ENCODE assay signal across 8 mouse cellular contexts in the genomic region with DNA sequence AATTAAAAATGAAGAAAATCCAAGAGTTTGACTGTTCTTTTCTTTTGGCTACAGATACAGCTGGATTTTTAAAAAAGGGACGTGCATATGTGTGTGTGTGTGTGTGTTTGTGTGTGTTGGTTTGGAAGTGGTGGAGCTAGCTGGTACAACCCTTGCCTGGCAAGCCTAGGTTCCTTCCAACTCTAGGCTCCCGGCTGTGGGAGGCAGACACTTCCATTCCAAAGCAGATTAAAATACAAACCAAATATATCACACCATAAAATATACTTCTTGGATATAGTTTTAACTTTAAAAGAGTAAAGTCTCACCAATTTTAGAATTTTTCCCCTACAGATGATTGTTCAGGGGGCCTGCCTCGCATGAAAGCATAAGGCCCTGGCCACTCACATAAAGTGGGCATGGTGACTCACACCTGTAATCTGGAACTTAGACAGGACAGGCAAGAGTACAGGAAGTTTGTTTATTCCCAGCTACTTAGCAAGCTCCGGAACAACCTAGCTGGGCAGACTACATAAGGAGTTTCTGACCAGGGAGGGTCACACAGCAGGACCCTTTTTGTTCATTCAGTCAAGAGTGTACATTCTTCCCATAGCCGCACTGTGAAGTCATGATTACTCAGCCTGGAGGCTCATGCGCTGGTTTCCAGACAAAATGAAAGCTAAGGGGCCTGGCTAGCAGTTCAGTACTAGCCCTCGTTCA. TPM values are rescaled to one million over a fixed set of nuclear protein-coding genes. Genes with fewer than 3 reads are reported as not detected.
A peak's percentile ranks its signal among the peaks of the same experiment; 100 is the strongest.
DNase-seq lines count a peak whose midpoint lies in the region; ATAC-seq and TF ChIP-seq lines count a peak whose summit lies in the region.

No protein-coding gene starts in this region.

- ATAC-seq in heart, embryonic 14.5 days (ENCODE audit: insufficient number of reproducible peaks, insufficient read depth, low FRiP score, low read depth) = peak; percentile 81
- peak; percentile 59 for ATAC-seq in lung, embryonic 15.5 days (ENCODE audit: borderline replicate concordance, extremely low read depth, low FRiP score, low TSS enrichment)
- ATAC-seq in forebrain, embryonic 12.5 days (ENCODE audit: low FRiP score) = no peak

- no peaks in the 10 kb centered on the region for H3K9me3 ChIP-seq in heart, embryonic 14.5 days (ENCODE audit: control insufficient read depth, low read length)
- no peaks in the 10 kb centered on the region for H3K9me3 ChIP-seq in lung, embryonic 15.5 days
- no peaks in the 10 kb centered on the region for H3K9me3 ChIP-seq in forebrain, embryonic 12.5 days

- H3K27me3 ChIP-seq in heart, embryonic 14.5 days (ENCODE audit: control insufficient read depth, insufficient read depth, low read length) = no peaks in the 10 kb centered on the region
- H3K27me3 ChIP-seq in heart, adult 2 months (ENCODE audit: control insufficient read depth, insufficient read depth, low read length) = no peaks in the 10 kb centered on the region
- H3K27me3 ChIP-seq in C2C12 (ENCODE audit: control insufficient read depth, insufficient read depth, insufficient read length) = no peaks in the 10 kb centered on the region
- no peaks in the 10 kb centered on the region for H3K27me3 ChIP-seq in lung, embryonic 15.5 days
- H3K27me3 ChIP-seq in forebrain, embryonic 12.5 days = no peaks in the 10 kb centered on the region

- WGBS in heart, embryonic 14.5 days = 23% methylated on average over 7 of the region's 7 CpGs
- 39% methylated on average over 7 of the region's 7 CpGs for WGBS in heart, adult 2 months
- WGBS in lung, embryonic 15.5 days = 43% methylated on average over 7 of the region's 7 CpGs
- WGBS in forebrain, embryonic 12.5 days = 49% methylated on average over 7 of the region's 7 CpGs

- H3ac ChIP-seq in C2C12 (ENCODE audit: control insufficient read depth, insufficient read length, low read depth) = no peak overlapping the region

- no peaks in the 10 kb centered on the region for H3K79me2 ChIP-seq in heart, adult 2 months (replicated peaks; ENCODE audit: control insufficient read depth, insufficient read depth, low read length)
- peaks cover 31% of the 10 kb centered on the region for H3K79me2 ChIP-seq in C2C12 (ENCODE audit: control insufficient read depth, insufficient read depth)

- no peak for TF ChIP-seq POLR2A in heart, adult 2 months (IDR thresholded peaks at IDR 0.05; ENCODE audit: insufficient read depth, low read depth, low read length)

- H3K36me3 ChIP-seq in heart, embryonic 14.5 days (ENCODE audit: control insufficient read depth, insufficient read depth, low read length) = peaks cover 6% of the 10 kb centered on the region
- no peaks in the 10 kb centered on the region; the same call in 1 of the 2 replicates for H3K36me3 ChIP-seq in heart, adult 2 months (ENCODE audit: control insufficient read depth, insufficient read depth, low read length)
- peaks cover 23% of the 10 kb centered on the region for H3K36me3 ChIP-seq in C2C12 (ENCODE audit: control insufficient read depth, insufficient read depth)
- peaks cover 4% of the 10 kb centered on the region; the same call in 1 of the 2 replicates for H3K36me3 ChIP-seq in lung, embryonic 15.5 days
- H3K36me3 ChIP-seq in forebrain, embryonic 12.5 days (replicated peaks) = peaks cover 12% of the 10 kb centered on the region

- no peak for TF ChIP-seq CTCF in heart, adult 2 months (IDR thresholded peaks at IDR 0.05)
- TF ChIP-seq CTCF in C2C12 (IDR thresholded peaks at IDR 0.05; ENCODE audit: control insufficient read depth, insufficient read depth, insufficient read length) = no peak

- H3K4me2 ChIP-seq in heart, embryonic 14.5 days (ENCODE audit: low read length) = peak overlapping the region; percentile 31
- H3K4me2 ChIP-seq in lung, embryonic 15.5 days = no peak overlapping the region; the same call in 1 of the 2 replicates
- H3K4me2 ChIP-seq in forebrain, embryonic 12.5 days = no peak overlapping the region

- TF ChIP-seq EP300 in heart, adult 2 months (IDR thresholded peaks at IDR 0.05; ENCODE audit: insufficient read depth, low read depth, low read length) = no peak

- DNase-seq in heart, adult 2 months = no peak
- peak; percentile 49 for DNase-seq in embryo, embryonic 11 days
- no peak for DNase-seq in left cerebral cortex, postnatal 4 days
- no peak for DNase-seq in adrenal gland, adult 2 months

- H3K4me1 ChIP-seq in heart, embryonic 14.5 days (ENCODE audit: control insufficient read depth in 2 of 2, insufficient read depth in 2 of 2, low read length in 2 of 2) = peaks cover 4 to 24% of the 10 kb centered on the region in 2 experiments; a peak in 3 of 4 replicates
- H3K4me1 ChIP-seq in heart, adult 2 months (ENCODE audit: control insufficient read depth, insufficient read depth, low read length) = no peaks in the 10 kb centered on the region; the same call in none of the 2 replicates
- peaks cover 7% of the 10 kb centered on the region; the same call in 1 of the 2 replicates for H3K4me1 ChIP-seq in lung, embryonic 15.5 days
- peaks cover 9% of the 10 kb centered on the region for H3K4me1 ChIP-seq in forebrain, embryonic 12.5 days

- H3K27ac ChIP-seq in heart, embryonic 14.5 days (replicated peaks in 1 of 2; ENCODE audit: control insufficient read depth in 1 of 2, insufficient read depth in 1 of 2, low read depth in 2 of 2, low read length in 2 of 2) = peak overlapping the region; percentile 91 to 93
- no peak overlapping the region for H3K27ac ChIP-seq in heart, adult 2 months
- peak overlapping the region; percentile 72 for H3K27ac ChIP-seq in lung, embryonic 15.5 days
- no peak overlapping the region for H3K27ac ChIP-seq in forebrain, embryonic 12.5 days

- intact Hi-C loops in heart, adult 2 months (cut with DNase I) = no loop called here
- intact Hi-C loops in left cerebral cortex, postnatal 4 days (cut with DNase I) = no loop called here

- H3K9ac ChIP-seq in heart, embryonic 14.5 days (ENCODE audit: low read length) = peak overlapping the region; percentile 18
- H3K9ac ChIP-seq in heart, adult 2 months (ENCODE audit: low read depth, low read length) = no peak overlapping the region
- no peak overlapping the region for H3K9ac ChIP-seq in lung, embryonic 15.5 days
- no peak overlapping the region for H3K9ac ChIP-seq in forebrain, embryonic 12.5 days

- peaks cover 5% of the 10 kb centered on the region for H3K79me3 ChIP-seq in C2C12 (ENCODE audit: low read depth)

- no peak overlapping the region for H3K4me3 ChIP-seq in heart, embryonic 14.5 days (ENCODE audit: control insufficient read depth in 1 of 2, insufficient read depth in 1 of 2, low read depth in 1 of 2, low read length in 2 of 2)
- H3K4me3 ChIP-seq in heart, adult 2 months = no peak overlapping the region
- H3K4me3 ChIP-seq in C2C12 (ENCODE audit: insufficient read depth, poor library complexity, severe bottlenecking) = no peak overlapping the region
- H3K4me3 ChIP-seq in lung, embryonic 15.5 days = no peak overlapping the region
- no peak overlapping the region for H3K4me3 ChIP-seq in forebrain, embryonic 12.5 days (replicated peaks)

TF ChIP-seq in C2C12, 6 proteins besides CTCF, POLR2A, EP300 and RAD21:
- peak; percentile 67 for TF ChIP-seq FOSL1 (IDR thresholded peaks at IDR 0.05; ENCODE audit: insufficient read depth, low read length, poor library complexity, severe bottlenecking)
- TF ChIP-seq MYOD1 (IDR thresholded peaks at IDR 0.05; ENCODE audit: control insufficient read depth, insufficient read length, low read depth) = peak; percentile 6
- peak; percentile 59 for TF ChIP-seq MAX (IDR thresholded peaks at IDR 0.05)
- TF ChIP-seq USF1 (IDR thresholded peaks at IDR 0.05; ENCODE audit: low read depth) = no peak
- no peak for TF ChIP-seq MYOG (IDR thresholded peaks at IDR 0.05; ENCODE audit: control insufficient read depth, extremely low read depth, insufficient read length)
- no peak for TF ChIP-seq CEBPB (IDR thresholded peaks at IDR 0.05; ENCODE audit: low read depth)

RNA-seq across cellular contexts. Expression of a gene that starts 37.4 kb away (rescaled TPM):
- 98.5 and 101 TPM in 2 replicates for polyA plus RNA-seq in heart, embryonic 14.5 days (2014; fragmentation: Nextera tagmentation; extraction: Ambion mirVana)
- 10 to 100 TPM; 58.2 to 66.9 TPM for total RNA-seq in heart, adult 2 months (2021)
- polyA plus RNA-seq in heart, adult 2 months (2012; rRNA removed) = 34.0 and 59.2 TPM in 2 replicates
- polyA plus RNA-seq in C2C12 (2012; fragmentation: generic; extraction: Trizol) = 157 TPM
- polyA plus RNA-seq in lung, embryonic 15.5 days (2015; fragmentation: Nextera tagmentation; extraction: Ambion mirVana) = 99.3 and 107 TPM in 2 replicates
- 100 to 1,000 TPM; 103 to 113 TPM for total RNA-seq in left cerebral cortex, postnatal 4 days (2021)
- total RNA-seq in adrenal gland, adult 2 months (2021) = 100 to 1,000 TPM; 124 to 139 TPM
- 12.9 and 18.3 TPM in 2 replicates for polyA plus RNA-seq in adrenal gland, adult 2 months (2012; rRNA removed)
- polyA plus RNA-seq in forebrain, embryonic 12.5 days (2016; fragmentation: Nextera tagmentation; extraction: Ambion mirVana) = 83.1 and 86.8 TPM in 2 replicates

RNA-seq across cellular contexts. Expression of a gene that starts 37.5 kb away (rescaled TPM):
- polyA plus RNA-seq in heart, embryonic 14.5 days (2014; fragmentation: Nextera tagmentation; extraction: Ambion mirVana) = 21.5 and 22.3 TPM in 2 replicates
- 1 to 10 TPM; 5.9 to 6.4 TPM for total RNA-seq in heart, adult 2 months (2021)
- 3.7 and 5.2 TPM in 2 replicates for polyA plus RNA-seq in heart, adult 2 months (2012; rRNA removed)
- 23.0 TPM for polyA plus RNA-seq in C2C12 (2012; fragmentation: generic; extraction: Trizol)
- 32.0 and 32.5 TPM in 2 replicates for polyA plus RNA-seq in lung, embryonic 15.5 days (2015; fragmentation: Nextera tagmentation; extraction: Ambion mirVana)
- 10 to 100 TPM; 15.1 to 18.5 TPM for total RNA-seq in left cerebral cortex, postnatal 4 days (2021)
- 10 to 100 TPM; 11.7 to 17.4 TPM for total RNA-seq in adrenal gland, adult 2 months (2021)
- polyA plus RNA-seq in adrenal gland, adult 2 months (2012; rRNA removed) = 3.0 and 6.2 TPM in 2 replicates
- polyA plus RNA-seq in forebrain, embryonic 12.5 days (2016; fragmentation: Nextera tagmentation; extraction: Ambion mirVana) = 40.5 and 40.9 TPM in 2 replicates

Comparison
In these comparisons a context has a peak if more than half of its experiments do, and no peak if none do; other contexts are left out.
1. H3K27ac ChIP-seq: peak in heart, embryonic 14.5 days (2 of 2) and lung, embryonic 15.5 days (single experiment); none in heart, adult 2 months (single experiment) and forebrain, embryonic 12.5 days (single experiment).